Mouse (Mus musculus) stomach, postnatal 0 days (tissue): ENCODE results near the gene Maff. TPM values are rescaled to one million over a fixed set of nuclear protein-coding genes. Genes with fewer than 3 reads are reported as not detected.

Experiments
- ATAC-seq: fragments of 200-750 bp; cut with Nextera tagmentation; 2 replicates; pipeline ENCODE4 v1.8.0; 2017; ENCODE audit not compliant: low FRiP score, low TSS enrichment
- DNase-seq: peaks from one replicate; pipeline ENCODE4 v3.0.0-alpha.2; 2016; ENCODE audit warnings: low spot score
- H3K27ac ChIP-seq: fragments of 300-500 bp; sonication (generic); replicated peaks from 2 replicates; pipeline ENCODE4 v1.5.1; 2014; ENCODE audit warnings: mild to moderate bottlenecking, control low read depth
- H3K27me3 ChIP-seq: fragments of 300-500 bp; sonication (generic); 2 replicates; pipeline ENCODE4 v1.6.1; 2014; ENCODE audit warnings: low read length; ENCODE audit not compliant: control insufficient read depth, insufficient read depth
- H3K36me3 ChIP-seq: fragments of 300-500 bp; sonication (generic); 2 replicates; pipeline ENCODE4 v1.6.1; 2014; ENCODE audit warnings: low read length, mixed read lengths; ENCODE audit not compliant: control insufficient read depth, insufficient read depth
- H3K4me1 ChIP-seq: fragments of 300-500 bp; sonication (generic); replicated peaks from 2 replicates; pipeline ENCODE4 v1.6.1; 2014; ENCODE audit warnings: antibody characterized with exemption; ENCODE audit not compliant: control insufficient read depth, insufficient read depth
- H3K4me2 ChIP-seq: fragments of 300-500 bp; sonication (generic); replicated peaks from 2 replicates; pipeline ENCODE4 v1.6.1; 2014; ENCODE audit warnings: low read depth, mild to moderate bottlenecking, control low read depth, moderate library complexity
- H3K4me3 ChIP-seq: fragments of 300-500 bp; sonication (generic); 2 replicates; pipeline ENCODE4 v1.5.1; 2014; ENCODE audit warnings: low read depth, low read length, control low read depth
- H3K9ac ChIP-seq: fragments of 300-500 bp; sonication (generic); 2 replicates; pipeline ENCODE4 v1.6.1; 2014; ENCODE audit warnings: mild to moderate bottlenecking, low read length, control low read depth, mixed read lengths
- H3K9me3 ChIP-seq: fragments of 300-500 bp; sonication (generic); 2 replicates; pipeline ENCODE4 v1.6.1; 2016; ENCODE audit warnings: low read length; ENCODE audit not compliant: control insufficient read depth
- CTCF ChIP-seq: IDR thresholded peaks from 2 replicates; pipeline ENCODE4 v1.5.1; 2016; ENCODE audit warnings: antibody characterized with exemption, low read depth, mild to moderate bottlenecking, moderate library complexity
- EP300 ChIP-seq: optimal IDR thresholded peaks from 2 replicates; pipeline ENCODE3; 2016; ENCODE audit warnings: antibody characterized with exemption
- WGBS: fragments of 180-500 bp; shearing (Covaris S2); extraction: QIAGEN DNeasy Blood & Tissue Kit; methylation state at CpG from one replicate; pipeline ENCODE4 v1.1.7; 2014; 5-methylcytosine and 5-hydroxymethylcytosine counted together
- polyA plus RNA-seq: library from polyadenylated mRNA; unstranded; fragments of >200 nt; fragmentation: Nextera tagmentation; extraction: Ambion mirVana; gene quantifications from 2 replicates; pipeline ENCODE4 v1.2.1, GENCODE M21; 2015

The Maff gene
- polyA plus RNA-seq, 1 experiment from 2014 or later: 11.9 TPM

DNA sequence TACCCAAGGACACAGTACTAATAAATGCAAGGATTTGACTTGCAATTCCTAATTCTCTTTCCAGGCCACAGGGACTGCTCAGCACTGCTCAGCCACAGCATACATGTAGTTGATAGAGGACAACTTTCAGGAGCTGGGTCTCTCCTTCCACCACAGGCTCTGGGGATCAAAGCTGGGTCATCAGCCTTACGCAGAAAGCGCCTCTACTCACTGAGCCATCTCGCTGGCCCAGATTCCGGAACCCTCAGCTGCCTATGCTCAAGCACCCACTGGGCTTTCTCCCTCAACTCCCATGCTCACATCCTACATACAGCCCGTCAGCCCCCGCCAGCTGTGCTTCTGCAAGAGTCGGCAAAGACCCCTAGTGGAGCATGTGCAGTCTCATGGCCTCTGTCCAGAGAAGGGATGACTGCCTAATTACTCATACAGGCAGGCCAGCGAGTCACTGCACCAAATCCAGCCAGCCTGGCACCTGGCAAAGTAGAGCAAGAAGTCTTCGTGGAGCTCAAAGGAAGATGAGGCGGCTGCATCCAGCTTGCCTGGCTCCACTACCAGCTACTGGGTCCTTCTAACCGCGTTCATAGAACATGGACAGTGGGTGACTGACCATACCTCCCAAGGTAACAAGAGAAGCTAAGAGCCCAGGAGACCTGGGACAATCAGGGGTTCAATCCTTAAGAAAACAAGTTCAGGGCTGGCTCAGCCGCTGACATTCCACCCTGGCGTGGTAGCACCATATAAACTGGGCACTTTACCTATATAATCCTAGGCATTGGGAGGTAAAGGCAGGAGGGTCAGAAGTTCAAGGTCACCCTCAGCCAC, 53.0 kb downstream of the Maff start:
- no peak overlapping the region for H3K4me3 ChIP-seq
- TF ChIP-seq CTCF (peak; percentile 30; the same call in 1 of the 2 replicates), EP300 (no peak)
- WGBS: 57% methylated on average over 14 of the region's 14 CpGs
- no peaks in the 10 kb centered on the region for H3K9me3 ChIP-seq
- peaks cover 11% of the 10 kb centered on the region for H3K4me1 ChIP-seq
- H3K27me3 ChIP-seq: no peaks in the 10 kb centered on the region
- 0 out of 2 replicates have a peak overlapping the region, but pooled peaks have one; percentile 14 for H3K27ac ChIP-seq
- H3K36me3 ChIP-seq: no peaks in the 10 kb centered on the region; the same call in 1 of the 2 replicates
- H3K4me2 ChIP-seq: no peak overlapping the region
- H3K9ac ChIP-seq: 0 out of 2 replicates have a peak overlapping the region, but pooled peaks have one; percentile 2
- DNase-seq (no peak), ATAC-seq (no peak)

DNA sequence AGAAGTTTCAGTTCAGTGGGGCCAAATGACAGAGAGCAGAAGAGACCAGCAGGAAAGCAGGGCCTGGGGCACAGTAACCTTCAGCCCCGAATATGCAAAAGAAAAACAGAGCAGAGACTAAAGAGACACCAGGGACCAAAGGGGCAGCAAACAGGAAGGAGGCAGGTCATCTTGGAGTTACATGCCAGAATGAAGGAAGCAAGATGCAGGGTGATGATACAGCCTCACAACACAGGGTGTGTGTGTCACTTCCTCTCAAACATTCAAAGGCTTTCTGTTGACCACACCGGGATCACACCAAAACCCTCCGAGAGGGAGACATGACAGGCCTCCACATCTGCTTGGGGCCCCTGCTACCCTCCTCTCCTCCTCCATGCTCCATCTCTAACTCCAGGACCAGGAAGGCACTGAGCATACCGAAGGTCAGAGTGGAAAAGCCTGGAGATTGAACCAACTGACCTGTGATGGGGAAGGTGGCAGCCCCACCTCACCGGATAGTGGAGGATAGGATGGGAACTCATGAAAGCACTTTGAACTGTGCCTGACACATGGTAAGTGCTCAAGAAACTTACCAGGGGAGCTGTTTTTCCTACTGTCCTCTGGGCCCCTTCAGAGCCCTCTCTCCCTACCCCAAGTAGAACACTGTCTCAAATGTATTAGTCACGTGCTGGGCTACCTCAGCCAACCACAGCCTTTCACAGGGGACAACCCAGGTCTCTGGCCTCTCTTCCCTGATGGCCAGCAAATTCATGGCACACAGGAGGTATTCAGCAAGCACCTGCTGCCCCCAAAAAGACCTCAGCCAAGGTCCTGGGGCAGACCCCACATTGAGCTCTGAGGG, 53.9 kb downstream of the Maff start:
- H3K9ac ChIP-seq: no peak overlapping the region; the same call in 1 of the 2 replicates
- DNase-seq (no peak), ATAC-seq (no peak)
- no peak for TF ChIP-seq CTCF
- TF ChIP-seq EP300: no peak
- 61% methylated on average over 6 of the region's 6 CpGs for WGBS
- H3K4me1 ChIP-seq: peaks cover 10% of the 10 kb centered on the region
- H3K9me3 ChIP-seq: no peaks in the 10 kb centered on the region
- peak overlapping the region; percentile 49; the same call in 1 of the 2 replicates for H3K27ac ChIP-seq
- no peak overlapping the region for H3K4me3 ChIP-seq
- H3K36me3 ChIP-seq: no peaks in the 10 kb centered on the region; the same call in 1 of the 2 replicates
- H3K27me3 ChIP-seq: no peaks in the 10 kb centered on the region
- peak overlapping the region; percentile 29; the same call in 1 of the 2 replicates for H3K4me2 ChIP-seq

DNA sequence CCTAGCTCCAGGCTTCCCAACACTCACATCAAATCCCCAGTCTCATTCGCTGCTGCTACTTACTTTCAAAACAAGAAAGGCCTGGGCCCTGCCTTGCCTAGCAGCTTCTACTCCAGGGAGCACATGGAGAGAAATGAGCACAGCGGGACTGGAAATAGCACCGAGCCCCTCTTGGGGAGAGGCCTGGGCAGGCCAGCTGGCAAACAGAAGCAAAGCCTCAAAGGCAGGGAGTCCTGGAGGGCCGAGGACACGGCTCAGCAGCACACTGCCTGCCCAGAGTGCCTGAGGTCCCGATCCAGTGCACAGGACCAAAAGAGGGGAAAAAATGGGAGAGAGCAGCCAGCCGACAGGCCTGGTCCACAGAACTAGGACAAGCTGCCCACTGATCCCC, 54.5 kb downstream of the Maff start:
- Histone ChIP-seq H3K9ac (no peak overlapping the region; the same call in 1 of the 2 replicates), H3K4me1 (peaks cover 9% of the 10 kb centered on the region), H3K4me3 (no peak overlapping the region), H3K9me3 (no peaks in the 10 kb centered on the region), H3K27ac (peak overlapping the region; percentile 49; the same call in 1 of the 2 replicates), H3K36me3 (no peaks in the 10 kb centered on the region), H3K27me3 (no peaks in the 10 kb centered on the region), H3K4me2 (peak overlapping the region; percentile 29)
- no peak for TF ChIP-seq CTCF
- TF ChIP-seq EP300: no peak
- ATAC-seq: no peak
- DNase-seq: no peak
- WGBS: 30% methylated on average over 7 of the region's 7 CpGs

DNA sequence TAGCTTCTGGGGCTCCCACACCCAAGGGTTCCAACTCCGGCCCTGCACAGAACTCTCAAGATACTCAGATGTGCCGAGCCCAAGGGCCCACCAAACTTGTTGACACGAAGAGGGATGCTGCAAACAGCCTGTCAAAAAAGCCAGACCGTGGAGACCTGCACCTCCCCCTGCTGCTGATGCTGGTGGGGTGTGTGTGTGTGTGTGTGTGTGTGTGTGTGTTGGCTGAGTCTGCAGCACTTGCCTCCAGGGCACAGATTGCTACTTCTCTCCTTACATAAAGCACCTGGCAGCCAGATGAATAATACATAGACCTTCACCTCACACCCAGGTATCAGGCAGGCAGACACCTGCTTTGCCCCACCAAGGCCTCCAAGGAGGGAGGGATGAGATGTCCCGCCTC, 55.8 kb downstream of the Maff start:
- WGBS: 9% methylated on average over 5 of the region's 5 CpGs
- peak overlapping the region; percentile 84 for H3K4me2 ChIP-seq
- TF ChIP-seq EP300: no peak
- TF ChIP-seq CTCF: no peak
- no peaks in the 10 kb centered on the region for H3K27me3 ChIP-seq
- no peaks in the 10 kb centered on the region for H3K9me3 ChIP-seq
- H3K27ac ChIP-seq: peak overlapping the region; percentile 86; the same call in 1 of the 2 replicates
- H3K9ac ChIP-seq: peak overlapping the region; percentile 79
- peak overlapping the region; percentile 88 for H3K4me3 ChIP-seq
- peaks cover 9% of the 10 kb centered on the region for H3K4me1 ChIP-seq
- DNase-seq: no peak
- no peaks in the 10 kb centered on the region for H3K36me3 ChIP-seq
- peak; percentile 8; the same call in 1 of the 2 replicates for ATAC-seq

DNA sequence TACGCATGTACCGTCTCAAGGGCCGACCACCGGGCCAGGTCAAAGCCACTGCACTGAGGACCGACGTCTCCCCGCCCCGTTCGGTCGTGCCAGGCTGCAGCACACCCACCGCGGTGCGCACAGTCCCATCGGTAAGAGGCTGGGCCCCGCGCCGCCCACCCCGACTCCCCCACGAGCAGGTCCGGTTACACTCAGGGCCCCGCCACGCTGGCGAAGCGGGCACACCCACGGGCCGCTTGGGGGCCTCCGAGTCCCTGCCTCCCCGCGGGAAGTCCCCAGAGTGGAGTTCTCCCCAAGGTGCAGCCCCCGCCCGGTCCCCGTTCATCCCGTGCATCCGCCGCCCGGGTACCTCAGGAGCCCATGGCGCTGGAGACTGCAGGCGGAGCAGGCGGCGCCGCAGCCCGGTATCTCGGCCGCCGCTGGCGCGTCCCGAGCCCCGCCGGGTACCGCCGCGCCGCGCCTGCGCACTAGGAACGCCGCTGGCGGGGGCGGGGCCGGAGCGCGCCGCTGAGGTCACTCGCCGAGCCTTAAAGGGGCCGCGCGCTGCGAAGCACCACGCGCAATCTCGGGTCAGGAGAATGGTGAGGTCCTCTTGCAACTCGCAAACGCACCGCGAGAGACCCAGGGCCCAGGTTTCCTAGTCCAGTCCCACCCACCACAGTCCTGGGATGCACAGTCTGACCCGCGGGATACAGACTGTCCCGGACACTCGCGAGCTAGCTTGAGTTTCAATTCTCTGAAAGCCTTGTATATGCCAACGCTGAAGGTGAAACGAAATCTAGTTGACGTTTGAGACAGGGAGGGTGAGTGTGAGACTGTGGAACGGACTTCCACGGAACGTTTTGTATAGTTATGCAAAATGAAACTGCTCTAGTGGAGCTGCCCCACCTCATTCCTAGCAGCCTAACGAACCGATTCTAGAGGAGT, 56.7 kb downstream of the Maff start, which contains the start of gene Tmem184b:
Gene Tmem184b (minus strand): TSS at position 734 of the 927 bp plus-strand sequence.
- Histone ChIP-seq H3K4me3 (peak within 1 kb of the TSS; percentile 88), H3K9ac (peak within 1 kb of the TSS; percentile 79), H3K27ac (peak within 1 kb of the TSS; percentile 86), H3K36me3 (no peaks in the 10 kb centered on the region), H3K4me2 (peak within 1 kb of the TSS; percentile 84), H3K4me1 (peaks cover 9% of the 10 kb centered on the region), H3K27me3 (no peaks in the 10 kb centered on the region), H3K9me3 (no peaks in the 10 kb centered on the region)
- DNase-seq (peak; percentile 87), ATAC-seq (peak; percentile 92)
- TF ChIP-seq EP300 (no peak), CTCF (peak; percentile 28; the same call in 1 of the 2 replicates)
- under 1% methylated on average over 85 of the region's 90 CpGs for WGBS
